Mouse (Mus musculus) thymus, adult 18-20 months (tissue): ENCODE results near the gene Sctr.

Experiments used
- DNase-seq, 2 experiments: peaks; one replicate each; pipeline ENCODE4 v3.0.0; 2022; ENCODE audit warnings: mixed read lengths in 2 of 2

The Sctr gene

DNA sequence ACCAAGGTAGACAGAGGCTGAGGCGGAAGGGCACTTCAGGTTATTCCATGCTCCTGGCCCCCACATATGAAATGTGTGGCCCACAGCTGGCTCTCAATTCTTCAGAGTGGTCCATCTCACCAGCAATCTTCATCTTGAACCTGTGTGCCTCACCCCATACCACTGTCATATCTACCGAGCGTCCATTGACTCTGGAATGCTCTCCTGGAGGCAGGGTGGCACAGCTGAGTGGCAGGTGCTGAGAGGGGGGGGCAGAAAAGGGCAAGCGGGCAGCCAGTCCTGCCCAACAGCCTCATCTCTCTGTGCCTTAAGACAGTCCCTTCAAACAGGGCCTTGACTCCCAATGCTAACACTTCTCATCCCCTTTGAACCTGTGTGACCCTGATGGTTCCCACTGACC is 64.4 kb downstream of the Sctr start:
- DNase-seq = no peak

GRCm38 (mm10) chr1:120072900-120073299 is 66.2 kb downstream of the Sctr start:
- no peak for DNase-seq

DNA sequence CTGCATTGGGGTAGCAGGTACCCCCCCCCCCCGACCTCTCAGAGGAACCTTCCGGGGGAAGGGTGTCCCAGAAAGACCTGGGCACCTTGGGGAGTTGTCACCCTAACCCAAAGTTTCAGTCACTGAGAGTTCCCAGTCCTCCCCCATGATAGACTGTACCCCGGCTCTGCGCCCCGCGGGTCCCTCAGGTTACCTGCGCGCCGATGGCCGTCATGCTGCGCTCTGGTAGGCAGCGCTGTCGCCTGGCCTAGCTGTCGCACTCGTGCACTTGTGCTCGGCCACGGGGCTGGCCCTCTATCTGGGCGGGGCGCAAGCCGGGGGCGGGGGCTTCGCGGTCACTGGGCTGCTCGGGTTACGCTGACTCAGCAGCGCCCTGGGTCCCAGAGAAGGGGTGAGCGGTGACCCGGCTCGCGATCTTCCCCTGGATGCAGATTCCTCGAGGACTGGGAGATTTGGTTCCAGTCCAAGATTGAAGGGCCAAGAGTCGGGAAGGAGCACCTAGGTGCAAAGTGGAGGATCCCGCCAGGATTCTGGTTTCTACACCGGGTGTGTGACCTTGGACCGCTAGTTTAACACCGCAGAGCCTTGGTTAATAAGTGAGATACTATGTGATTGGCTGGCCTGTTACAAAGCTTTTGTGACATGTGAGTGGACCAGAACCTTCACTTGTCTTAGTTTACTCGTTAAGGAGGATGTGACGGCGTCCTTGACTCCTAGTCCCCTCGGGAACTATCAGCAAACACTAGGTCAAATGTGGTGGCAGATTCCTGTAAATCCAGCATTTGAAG is 67.0 kb downstream of the Sctr start, which contains the start of gene Tmem37:
Gene Tmem37 (minus strand): TSS at position 556 of the 788 bp plus-strand sequence.
- no peak for DNase-seq

DNA sequence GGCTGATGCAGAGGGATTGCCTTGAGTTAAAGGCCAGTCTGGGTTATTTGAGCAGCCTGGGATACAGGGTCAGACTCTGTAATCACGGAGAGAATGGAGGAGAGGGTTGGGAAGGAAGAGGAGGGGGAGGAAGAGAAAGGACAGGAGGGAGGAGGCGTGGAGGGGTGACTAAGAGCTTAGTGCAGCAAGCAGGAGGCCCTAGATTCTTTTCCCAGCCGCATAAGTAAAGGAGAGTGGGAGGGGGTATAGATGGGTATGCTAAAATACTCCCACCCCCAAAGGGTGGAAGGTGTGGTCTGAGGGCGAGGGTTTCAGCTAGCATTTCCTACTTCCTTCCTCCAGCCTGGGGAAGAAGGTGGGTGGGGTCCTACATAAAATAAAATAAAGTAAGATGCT is 67.6 kb downstream of the Sctr start:
- no peak for DNase-seq

DNA sequence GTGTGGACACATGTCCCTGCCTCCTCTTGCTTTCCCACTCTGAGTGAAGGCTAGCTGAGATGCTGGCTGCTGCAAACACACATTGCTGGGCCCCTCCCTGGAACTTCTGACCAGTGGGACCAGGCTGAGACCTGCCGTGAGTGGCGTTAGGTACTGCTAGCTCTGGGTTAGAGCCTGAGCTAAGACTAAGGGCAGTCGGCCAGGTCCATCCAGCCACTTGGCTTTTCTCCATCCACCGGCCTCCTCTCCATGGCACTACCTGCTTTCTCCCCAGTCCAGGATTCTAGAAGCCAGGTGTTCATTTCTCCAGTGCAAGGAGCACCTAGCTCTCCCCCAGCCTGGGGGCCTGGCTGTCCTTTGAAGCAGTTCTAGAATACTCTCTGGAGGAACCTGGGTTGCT is 68.2 kb downstream of the Sctr start:
- no peak for DNase-seq

- no peak for DNase-seq
These were observed 68.8 kb downstream of the Sctr start for GRCm38 (mm10) chr1:120075507-120075906.

DNA sequence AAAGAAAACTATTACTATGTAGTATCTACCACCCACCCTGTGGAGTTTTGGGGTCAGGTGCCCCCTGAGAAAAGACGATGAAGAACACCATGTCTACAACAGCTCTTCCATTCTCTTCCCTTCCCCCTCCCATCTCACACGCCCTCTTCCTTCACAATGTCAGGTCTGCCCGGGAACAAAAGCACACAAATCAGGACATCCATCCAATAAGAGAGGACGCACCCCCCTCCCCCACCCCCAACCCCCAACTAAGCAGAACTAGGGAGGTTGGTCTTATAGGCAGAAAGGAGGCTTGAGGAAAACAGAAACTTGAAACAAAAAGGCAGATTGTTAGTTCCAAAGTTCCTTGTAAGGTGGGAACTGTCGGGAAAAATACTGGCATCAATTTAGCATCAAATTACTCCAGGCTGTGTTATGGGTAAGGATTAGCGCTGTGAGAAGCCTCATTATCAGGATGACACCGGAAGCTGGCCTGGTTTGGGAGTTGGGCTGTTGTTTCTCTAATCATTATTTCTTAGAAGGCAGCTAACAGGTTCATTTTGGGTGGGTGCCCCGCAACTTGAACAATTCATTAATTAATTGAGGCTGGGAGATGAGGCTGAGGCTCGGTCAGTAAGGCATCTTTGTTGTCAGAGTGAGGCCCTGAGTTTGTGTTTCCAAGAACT is 71.2 kb downstream of the Sctr start:
- DNase-seq = no peak

DNA sequence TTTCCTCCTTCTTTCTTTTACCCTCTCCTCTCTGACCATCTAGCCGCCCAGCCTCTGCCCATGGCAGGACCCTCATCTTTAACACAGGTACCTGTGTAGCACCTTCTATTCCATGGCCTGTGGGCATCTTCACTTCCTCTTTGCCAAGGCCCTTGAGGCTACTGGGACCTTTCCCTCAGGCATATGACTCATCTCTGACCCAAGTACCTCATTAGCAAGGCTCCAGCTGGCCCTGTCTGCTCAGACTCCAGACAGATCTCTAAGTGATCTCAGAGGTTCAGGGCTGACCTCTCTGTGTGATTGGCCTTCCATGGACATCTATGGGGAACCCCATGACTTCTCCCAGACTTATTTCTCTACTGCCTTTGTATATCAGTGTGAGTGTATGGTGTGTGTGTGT is 73.9 kb downstream of the Sctr start:
- no peak for DNase-seq

DNA sequence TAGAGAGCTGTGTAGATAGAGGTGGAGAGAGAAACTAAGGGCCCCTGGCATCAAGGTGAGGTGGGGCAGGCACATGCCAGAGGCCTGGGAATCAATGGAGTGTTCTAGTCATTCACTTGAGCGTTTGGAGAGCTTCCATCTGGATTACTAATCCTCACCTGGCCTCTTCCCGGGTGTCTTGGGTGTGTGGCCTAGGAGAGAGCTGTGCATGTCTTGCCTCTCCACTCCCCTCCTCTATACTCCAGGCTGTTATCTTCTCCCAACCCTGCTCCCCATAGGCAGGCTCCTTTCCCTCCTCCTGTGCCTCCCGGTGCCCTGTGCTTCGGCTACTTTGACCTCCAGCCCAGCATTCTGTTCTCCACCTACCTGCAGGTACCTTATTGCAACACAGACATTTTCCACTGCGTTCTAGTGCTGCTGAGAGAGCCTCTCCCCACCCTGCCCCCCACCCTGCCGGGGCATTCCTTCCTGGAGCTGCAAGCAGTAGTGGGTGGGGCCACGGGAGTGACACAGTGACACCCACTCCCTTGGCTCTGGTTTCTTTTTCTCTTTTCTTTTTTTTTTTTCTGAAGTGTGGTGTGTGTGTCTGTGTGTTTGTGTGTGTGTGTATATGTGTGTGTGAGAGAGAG is 76.4 kb downstream of the Sctr start:
- DNase-seq = no peak

- DNase-seq = no peak
These were observed 77.3 kb downstream of the Sctr start for GRCm38 (mm10) chr1:120083921-120084517.

- no peak for DNase-seq
These were observed 79.0 kb downstream of the Sctr start for GRCm38 (mm10) chr1:120085696-120086095.

GRCm38 (mm10) chr1:120086644-120087043 is 80.0 kb downstream of the Sctr start:
- DNase-seq = no peak

DNA sequence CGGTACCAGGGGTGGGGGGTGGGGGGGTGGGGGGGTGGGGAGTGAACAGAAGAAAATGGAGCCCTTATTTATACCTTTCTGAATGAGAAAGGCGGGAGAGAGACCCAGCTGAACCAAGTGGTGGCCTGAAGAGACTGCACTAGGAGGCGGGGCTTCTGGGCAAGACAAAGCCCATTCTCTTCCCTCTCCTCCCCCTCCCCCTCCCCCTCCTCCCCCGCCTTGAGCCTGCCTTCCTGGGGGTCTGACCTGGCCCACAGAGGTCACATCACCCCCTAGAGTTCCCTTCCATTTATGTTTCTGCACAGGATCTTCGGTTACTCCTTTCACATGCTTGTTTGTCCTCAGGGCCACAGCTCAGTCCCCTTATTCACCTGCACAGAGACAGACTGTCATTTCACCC is 82.5 kb downstream of the Sctr start:
- DNase-seq = no peak

DNA sequence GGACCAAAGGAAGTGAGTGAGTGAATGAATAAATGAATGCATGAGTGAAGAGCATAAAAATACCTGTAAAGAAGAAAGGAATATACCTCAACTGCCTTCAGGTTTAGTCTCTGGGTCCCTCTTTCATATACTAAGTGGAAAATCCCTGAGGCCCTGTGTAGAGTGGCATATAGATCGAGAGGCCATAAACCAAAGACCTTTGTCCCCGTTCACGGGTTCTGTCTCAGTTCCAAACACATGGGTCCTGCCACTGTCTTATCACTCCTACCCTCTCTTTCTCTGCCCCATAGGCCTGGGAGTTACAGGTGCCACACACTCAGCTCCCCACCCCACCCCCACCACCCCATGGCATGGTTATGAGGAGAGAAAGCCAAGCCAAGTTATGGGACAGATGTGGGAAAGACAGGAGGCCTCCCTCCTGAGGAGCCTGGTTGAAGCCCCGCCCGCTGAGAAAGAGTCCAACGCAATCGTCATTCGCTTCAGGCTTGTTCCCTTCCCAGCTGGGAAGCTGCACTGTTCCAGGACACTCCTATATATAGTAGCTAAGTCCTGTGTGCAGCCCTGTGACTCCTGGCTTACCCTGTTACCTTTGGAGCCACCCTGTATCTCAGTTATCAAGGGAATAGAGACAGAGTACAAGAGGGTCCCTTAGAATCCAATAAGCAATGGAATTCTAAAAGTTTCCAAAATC is 84.3 kb downstream of the Sctr start:
- DNase-seq = no peak

DNA sequence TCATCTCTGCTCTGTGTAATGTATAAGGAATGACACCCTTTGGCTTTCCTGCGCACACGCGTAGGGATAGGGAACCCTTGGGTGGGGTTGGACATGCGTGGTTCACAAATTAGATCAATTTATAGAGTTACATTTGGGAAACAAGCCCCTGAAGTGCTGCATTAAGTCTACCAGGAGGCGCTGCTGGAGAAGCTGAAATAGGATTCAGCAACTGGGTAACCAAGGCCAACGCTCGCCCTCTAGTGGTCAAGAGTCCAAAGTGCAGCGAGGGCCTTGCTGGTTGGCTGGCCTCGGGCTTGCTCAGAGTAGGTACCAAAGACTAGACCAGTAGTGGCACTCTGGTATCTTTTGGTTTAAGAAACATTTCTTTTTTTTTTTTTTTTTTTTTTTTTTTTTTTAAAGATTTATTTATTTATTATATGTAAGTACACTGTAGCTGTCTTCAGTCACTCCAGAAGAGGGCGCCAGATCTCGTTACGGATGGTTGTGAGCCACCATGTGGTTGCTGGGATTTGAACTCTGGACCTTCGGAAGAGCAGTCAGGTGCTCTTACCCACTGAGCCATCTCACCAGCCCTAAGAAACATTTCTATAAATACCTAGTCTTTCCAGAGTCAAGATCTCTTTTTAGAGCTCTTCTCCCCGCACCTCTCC is 86.9 kb downstream of the Sctr start:
- peak; percentile 40 to 52 for DNase-seq

- no peak for DNase-seq
These were observed 88.2 kb downstream of the Sctr start for GRCm38 (mm10) chr1:120094920-120095319.

DNA sequence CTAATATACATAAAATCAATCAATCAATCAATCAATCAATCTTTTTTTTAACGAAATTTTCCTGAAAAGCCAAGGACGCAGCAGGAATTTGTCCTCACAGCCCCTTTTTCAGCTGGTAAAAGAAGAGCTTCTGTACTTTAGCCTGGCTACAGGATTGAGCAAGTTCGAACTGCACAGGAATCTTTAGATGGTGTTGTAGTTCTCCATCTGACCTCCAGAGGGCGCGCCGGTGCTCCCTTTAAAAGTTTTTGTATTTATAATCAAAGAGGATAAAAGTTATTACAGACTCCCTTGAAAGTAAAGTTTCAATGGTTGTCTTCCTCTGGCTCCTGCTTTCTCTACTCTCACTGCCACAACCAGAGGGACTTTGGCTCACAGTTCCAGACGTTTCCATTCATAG is 91.6 kb downstream of the Sctr start:
- peak; percentile 23 to 26 for DNase-seq

- DNase-seq = no peak
These were observed 92.8 kb downstream of the Sctr start for GRCm38 (mm10) chr1:120099483-120099882.

DNA sequence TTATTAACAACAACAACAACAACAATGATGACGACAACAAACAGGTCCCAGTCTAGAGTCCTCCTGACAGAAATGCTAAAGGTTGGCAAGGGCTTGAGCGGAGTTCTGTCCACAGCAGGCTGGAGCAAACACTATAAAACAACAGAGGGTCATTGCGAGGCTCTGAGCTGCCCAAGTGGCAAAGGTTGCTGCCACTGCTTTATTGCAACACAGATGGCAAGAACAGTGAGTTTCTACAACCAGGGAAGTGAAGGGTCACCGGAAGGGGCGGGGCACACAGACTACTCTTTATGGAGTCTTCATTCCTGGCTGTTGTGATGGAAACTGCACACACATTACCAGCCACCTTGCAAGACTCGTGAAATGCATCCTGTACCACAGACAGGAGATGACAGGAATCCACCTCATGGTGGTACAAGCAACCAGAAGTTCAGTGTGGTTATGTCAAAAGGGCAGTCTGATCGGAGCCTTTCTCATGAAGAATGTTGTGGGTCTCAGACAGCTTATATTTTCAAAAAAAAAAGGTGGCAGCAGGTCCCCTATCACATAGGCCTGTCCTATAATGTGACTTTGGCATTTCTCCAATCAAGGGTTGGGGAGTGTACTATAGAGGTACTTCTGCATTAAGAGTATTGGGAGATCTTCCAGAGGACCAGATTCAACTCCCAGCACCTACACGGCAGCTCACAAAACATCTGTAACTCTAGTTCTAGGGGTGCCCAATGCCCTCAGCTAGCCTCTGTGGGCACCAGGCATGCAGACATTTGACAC is 93.9 kb downstream of the Sctr start:
- no peak for DNase-seq

DNA sequence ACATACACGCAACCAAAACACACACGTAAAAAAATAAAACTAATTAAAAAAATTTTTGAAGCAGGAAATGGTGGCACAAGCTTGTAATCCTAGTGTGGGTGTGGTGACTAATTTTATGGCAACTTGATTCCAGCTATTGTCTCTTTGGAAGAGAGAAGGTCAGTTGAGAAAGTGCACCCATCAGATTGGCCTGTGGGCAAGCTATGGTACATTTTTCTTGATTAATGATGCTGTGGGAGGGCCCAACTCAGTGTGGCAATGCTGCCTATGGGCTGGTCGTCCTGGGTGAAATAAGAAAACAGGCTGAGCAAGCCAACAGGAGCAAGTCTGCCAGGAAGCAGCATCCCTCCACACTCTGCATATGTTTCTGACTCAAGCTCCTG is 94.5 kb downstream of the Sctr start:
- no peak for DNase-seq

DNA sequence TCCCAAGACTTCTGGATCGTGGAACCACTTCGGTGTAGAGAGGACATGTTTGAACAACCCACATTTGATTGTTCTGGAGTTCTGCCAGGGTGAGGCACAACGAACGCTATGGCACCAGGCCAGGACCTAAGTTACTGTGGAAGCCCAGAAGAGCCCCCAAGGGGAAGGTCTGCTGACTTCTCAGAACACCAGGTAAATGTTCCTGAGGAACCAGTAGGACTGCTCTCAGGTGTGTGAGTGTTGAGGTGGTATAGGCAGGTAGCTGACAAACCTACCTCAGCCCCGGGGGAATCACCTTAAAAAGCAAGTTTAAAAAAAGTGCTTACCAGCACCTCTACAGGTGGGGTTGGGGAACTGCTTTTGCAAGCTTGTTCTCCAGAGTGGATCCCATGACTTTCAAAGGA is 98.9 kb downstream of the Sctr start:
- no peak for DNase-seq
